In the genomic region with DNA sequence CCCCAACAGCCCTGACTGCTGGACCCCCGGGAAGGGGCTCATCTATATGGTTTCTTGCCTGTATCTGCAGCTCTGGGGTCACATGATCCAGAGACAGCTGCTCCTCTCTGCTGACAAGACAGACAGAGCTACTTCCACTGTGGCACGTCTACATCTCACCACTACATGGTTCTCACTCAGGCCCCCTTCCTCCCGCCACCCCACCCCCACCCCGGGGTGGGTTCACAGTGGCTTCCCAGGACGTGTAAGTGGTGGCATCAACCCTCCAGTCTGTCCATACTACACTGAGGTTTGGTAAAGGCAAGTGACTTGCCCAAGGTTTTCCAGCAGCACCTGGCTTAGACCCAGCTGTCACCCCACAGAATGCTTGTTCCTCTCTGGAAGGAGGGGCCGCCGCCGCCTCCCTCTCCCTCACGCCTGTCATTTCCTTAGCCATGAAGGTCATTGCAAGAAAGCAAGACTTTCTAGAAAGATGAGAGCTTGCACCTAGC, we compare ENCODE assay signal across 8 mouse cellular contexts. TPM values are rescaled to one million over a fixed set of nuclear protein-coding genes. Genes with fewer than 3 reads are reported as not detected.
DNase-seq lines count a peak whose midpoint lies in the region; ATAC-seq and TF ChIP-seq lines count a peak whose summit lies in the region.

No protein-coding gene starts in this region.

- DNase-seq in layer of hippocampus, adult 2 months (ENCODE audit: low spot score in 2 of 2), result no peak
- no peak for DNase-seq in layer of hippocampus, postnatal 25 days (ENCODE audit: extremely low spot score in 1 of 2, low spot score in 1 of 2)
- DNase-seq in cerebellum, adult 9-11 months, result peak; percentile 86
- DNase-seq in urinary bladder, postnatal 25 days (ENCODE audit: low spot score), result no peak
- DNase-seq in ovary, postnatal 14 days (ENCODE audit: low spot score), result no peak
- DNase-seq in adrenal gland, adult 18-20 months (ENCODE audit: low spot score in 2 of 2), result no peak

- 0 out of 2 replicates have a peak, but pooled peaks have one; percentile 7 for ATAC-seq in hindbrain, embryonic 12.5 days (ENCODE audit: low FRiP score)
- ATAC-seq in neural tube, embryonic 12.5 days (ENCODE audit: low FRiP score, low read depth), result no peak

- 51% methylated on average over 9 of the region's 9 CpGs for WGBS in hindbrain, embryonic 12.5 days
- 57% methylated on average over 9 of the region's 9 CpGs for WGBS in neural tube, embryonic 12.5 days

- H3K27me3 ChIP-seq in hindbrain, embryonic 12.5 days, result 0 out of 2 replicates have a peak, but pooled peaks cover 3% of the 10 kb centered on the region
- H3K27me3 ChIP-seq in neural tube, embryonic 12.5 days (replicated peaks), result 0 out of 2 replicates have a peak, but pooled peaks cover 6% of the 10 kb centered on the region

- TF ChIP-seq CTCF in layer of hippocampus, adult 2 months (conservative IDR thresholded peaks at IDR 0.05), result no peak

- H3K4me1 ChIP-seq in hindbrain, embryonic 12.5 days, result peaks cover 25% of the 10 kb centered on the region
- peaks cover 32% of the 10 kb centered on the region for H3K4me1 ChIP-seq in neural tube, embryonic 12.5 days

- H3K27ac ChIP-seq in layer of hippocampus, adult 2 months, result peak overlapping the region; percentile 99
- peak overlapping the region; percentile 86 for H3K27ac ChIP-seq in hindbrain, embryonic 12.5 days
- H3K27ac ChIP-seq in neural tube, embryonic 12.5 days, result peak overlapping the region; percentile 82; the same call in 1 of the 2 replicates

- no peaks in the 10 kb centered on the region for H3K36me3 ChIP-seq in hindbrain, embryonic 12.5 days
- H3K36me3 ChIP-seq in neural tube, embryonic 12.5 days, result no peaks in the 10 kb centered on the region

- H3K4me2 ChIP-seq in hindbrain, embryonic 12.5 days (replicated peaks), result peak overlapping the region; percentile 68
- H3K4me2 ChIP-seq in neural tube, embryonic 12.5 days (replicated peaks), result peak overlapping the region; percentile 89

- H3K9me3 ChIP-seq in hindbrain, embryonic 12.5 days (replicated peaks), result no peaks in the 10 kb centered on the region
- no peaks in the 10 kb centered on the region for H3K9me3 ChIP-seq in neural tube, embryonic 12.5 days

- peak overlapping the region; percentile 77 for H3K9ac ChIP-seq in hindbrain, embryonic 12.5 days
- peak overlapping the region; percentile 83 for H3K9ac ChIP-seq in neural tube, embryonic 12.5 days

- peak overlapping the region; percentile 98 for H3K4me3 ChIP-seq in layer of hippocampus, adult 2 months
- peak overlapping the region; percentile 65 for H3K4me3 ChIP-seq in hindbrain, embryonic 12.5 days
- peak overlapping the region; percentile 63 for H3K4me3 ChIP-seq in neural tube, embryonic 12.5 days

RNA-seq across cellular contexts. Expression of a gene that starts 0.6 kb away (rescaled TPM):
- total RNA-seq in layer of hippocampus, adult 2 months (2021), result 10 to 100 TPM; 75.3 to 92.7 TPM
- total RNA-seq in layer of hippocampus, postnatal 25 days (2021), result 10 to 100 TPM; 56.1 to 85.3 TPM
- 59.1 and 66.3 TPM in 2 replicates for polyA plus RNA-seq in hindbrain, embryonic 12.5 days (2016; fragmentation: Nextera tagmentation; extraction: Ambion mirVana)
- 55.8 and 57.6 TPM in 2 replicates for polyA plus RNA-seq in neural tube, embryonic 12.5 days (2016; fragmentation: Nextera tagmentation; extraction: Ambion mirVana)
- total RNA-seq in adrenal gland, adult 18-20 months (2021), result 10 to 100 TPM; 62.6 to 69.6 TPM

RNA-seq across cellular contexts. Expression of a gene that starts 1.6 kb away (rescaled TPM):
- 1,000 to 10,000 TPM; 1,274 to 1,381 TPM for total RNA-seq in layer of hippocampus, adult 2 months (2021)
- 1,000 to 10,000 TPM; 1,309 to 1,323 TPM for total RNA-seq in layer of hippocampus, postnatal 25 days (2021)
- 44.4 and 47.5 TPM in 2 replicates for polyA plus RNA-seq in hindbrain, embryonic 12.5 days (2016; fragmentation: Nextera tagmentation; extraction: Ambion mirVana)
- polyA plus RNA-seq in neural tube, embryonic 12.5 days (2016; fragmentation: Nextera tagmentation; extraction: Ambion mirVana), result 35.4 and 41.1 TPM in 2 replicates
- 10 to 100 TPM; 18.6 to 25.6 TPM for total RNA-seq in adrenal gland, adult 18-20 months (2021)

RNA-seq across cellular contexts. Expression of a gene that starts 30.2 kb away (rescaled TPM):
- total RNA-seq in layer of hippocampus, adult 2 months (2021), result 100 to 1,000 TPM; 160 to 170 TPM
- 100 to 1,000 TPM; 194 to 197 TPM for total RNA-seq in layer of hippocampus, postnatal 25 days (2021)
- polyA plus RNA-seq in hindbrain, embryonic 12.5 days (2016; fragmentation: Nextera tagmentation; extraction: Ambion mirVana), result 62.6 and 72.8 TPM in 2 replicates
- 86.4 and 87.9 TPM in 2 replicates for polyA plus RNA-seq in neural tube, embryonic 12.5 days (2016; fragmentation: Nextera tagmentation; extraction: Ambion mirVana)
- 100 to 1,000 TPM; 158 to 166 TPM for total RNA-seq in adrenal gland, adult 18-20 months (2021)

RNA-seq across cellular contexts. Expression of a gene that starts 36.5 kb away (rescaled TPM):
- under 1 TPM in 1 of 2 experiments, not detected in 1; 0.69 TPM for total RNA-seq in layer of hippocampus, adult 2 months (2021)
- total RNA-seq in layer of hippocampus, postnatal 25 days (2021), result under 1 TPM; 0.56 to 0.81 TPM
- 0.95 and 1.2 TPM in 2 replicates for polyA plus RNA-seq in hindbrain, embryonic 12.5 days (2016; fragmentation: Nextera tagmentation; extraction: Ambion mirVana)
- polyA plus RNA-seq in neural tube, embryonic 12.5 days (2016; fragmentation: Nextera tagmentation; extraction: Ambion mirVana), result 0.68 and 1.1 TPM in 2 replicates
- 1 to 10 TPM; 1.7 to 2.1 TPM for total RNA-seq in adrenal gland, adult 18-20 months (2021)

RNA-seq across cellular contexts. Expression of a gene that starts 44.2 kb away (rescaled TPM):
- total RNA-seq in layer of hippocampus, adult 2 months (2021), result 10 to 100 TPM; 33.8 to 35.5 TPM
- 10 to 100 TPM; 40.1 to 41.9 TPM for total RNA-seq in layer of hippocampus, postnatal 25 days (2021)
- polyA plus RNA-seq in hindbrain, embryonic 12.5 days (2016; fragmentation: Nextera tagmentation; extraction: Ambion mirVana), result 34.5 and 35.1 TPM in 2 replicates
- polyA plus RNA-seq in neural tube, embryonic 12.5 days (2016; fragmentation: Nextera tagmentation; extraction: Ambion mirVana), result 35.8 and 40.5 TPM in 2 replicates
- total RNA-seq in adrenal gland, adult 18-20 months (2021), result 10 to 100 TPM; 56.9 to 66.5 TPM

Comparison
In these comparisons a context has a peak if more than half of its experiments do, and no peak if none do; other contexts are left out.
1. RNA of a gene that starts 1.6 kb away (total RNA-seq): 1,274 to 1,381 TPM in layer of hippocampus, adult 2 months and 1,309 to 1,323 TPM in layer of hippocampus, postnatal 25 days; 18.6 to 25.6 TPM in adrenal gland, adult 18-20 months; every median in the first group is over 10 times any median in the second.
2. Peak in every context shown above with its lines, with median percentiles within 50 percentile points of each other: H3K27ac ChIP-seq and H3K4me3 ChIP-seq.